Mouse (Mus musculus): ENCODE data around the gene Lasp1.

DNA sequence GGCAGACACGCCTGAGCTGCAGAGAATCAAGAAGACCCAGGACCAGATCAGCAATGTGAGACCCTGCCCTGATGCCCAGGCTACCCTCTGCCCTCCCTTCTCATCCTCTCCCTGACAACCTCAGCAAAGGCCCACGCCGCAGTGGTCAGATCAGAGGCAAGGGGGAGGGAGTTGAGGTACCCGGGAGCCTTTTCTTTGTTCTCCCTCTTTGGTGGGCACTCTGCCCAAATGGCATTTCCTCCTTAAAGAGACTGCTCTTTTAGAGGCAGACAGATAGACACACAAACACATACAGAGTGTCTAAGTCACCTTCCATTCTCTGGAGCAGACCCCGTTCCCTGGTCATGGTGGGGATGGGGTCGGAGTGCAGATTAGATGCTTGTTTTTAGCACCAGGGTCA, 26.1 kb downstream of the Lasp1 start:
- no peak for TF ChIP-seq FLI1 (IDR thresholded peaks at IDR 0.05; ENCODE audit: low read length)
- TF ChIP-seq GATA1 (IDR thresholded peaks at IDR 0.05; ENCODE audit: borderline replicate concordance, low read length) = no peak

Data from megakaryocyte, embryonic 14.5 days (primary cell).